Mouse (Mus musculus) kidney, embryonic 16.5 days (tissue): Measurements from ENCODE around the gene Col26a1. TPM values are rescaled to one million over a fixed set of nuclear protein-coding genes. Genes with fewer than 3 reads are reported as not detected.

Source experiments
- ATAC-seq: fragments of 200-750 bp; cut with Nextera tagmentation; 2 replicates; pipeline ENCODE4 v1.8.0; 2017; ENCODE audit warnings: moderate TSS enrichment; ENCODE audit not compliant: low FRiP score, low TSS enrichment
- H3K27ac ChIP-seq: fragments of 300-500 bp; sonication (generic); 2 replicates; pipeline ENCODE4 v1.5.1; 2014; ENCODE audit warnings: low read length
- H3K27me3 ChIP-seq: fragments of 300-500 bp; sonication (generic); 2 replicates; pipeline ENCODE4 v1.6.1; 2014; ENCODE audit warnings: low read length, control low read depth, mixed read lengths; ENCODE audit not compliant: insufficient read depth
- H3K36me3 ChIP-seq: fragments of 300-500 bp; sonication (generic); 2 replicates; pipeline ENCODE4 v1.6.1; 2014; ENCODE audit warnings: low read length, control low read depth, mixed read lengths; ENCODE audit not compliant: insufficient read depth
- H3K4me1 ChIP-seq: fragments of 300-500 bp; sonication (generic); 2 replicates; pipeline ENCODE4 v1.6.1; 2014; ENCODE audit warnings: low read length, control low read depth, mixed read lengths; ENCODE audit not compliant: insufficient read depth
- H3K4me2 ChIP-seq: fragments of 300-500 bp; sonication (generic); replicated peaks from 2 replicates; pipeline ENCODE4 v1.6.1; 2014; ENCODE audit warnings: low read depth, low read length
- H3K4me3 ChIP-seq: fragments of 300-500 bp; sonication (generic); 2 replicates; pipeline ENCODE4 v1.5.1; 2014; ENCODE audit warnings: mild to moderate bottlenecking, low read length
- H3K9ac ChIP-seq: fragments of 300-500 bp; sonication (generic); replicated peaks from 2 replicates; pipeline ENCODE4 v1.6.1; 2014; ENCODE audit warnings: low read length
- H3K9me3 ChIP-seq: fragments of 300-500 bp; sonication (generic); 2 replicates; pipeline ENCODE4 v1.6.1; 2016; ENCODE audit warnings: low read length, control low read depth
- WGBS: fragments of 180-500 bp; shearing (Covaris S2); extraction: QIAGEN DNeasy Blood & Tissue Kit; methylation state at CpG from one replicate; pipeline ENCODE4 v1.1.7; 2014; 5-methylcytosine and 5-hydroxymethylcytosine counted together
- polyA plus RNA-seq: library from polyadenylated mRNA; unstranded; fragments of >200 nt; fragmentation: Nextera tagmentation; extraction: Ambion mirVana; gene quantifications from 2 replicates; pipeline ENCODE4 v1.2.1, GENCODE M21; 2015

The Col26a1 gene
- polyA plus RNA-seq, 1 experiment from 2014 or later = 48.1 TPM

DNA sequence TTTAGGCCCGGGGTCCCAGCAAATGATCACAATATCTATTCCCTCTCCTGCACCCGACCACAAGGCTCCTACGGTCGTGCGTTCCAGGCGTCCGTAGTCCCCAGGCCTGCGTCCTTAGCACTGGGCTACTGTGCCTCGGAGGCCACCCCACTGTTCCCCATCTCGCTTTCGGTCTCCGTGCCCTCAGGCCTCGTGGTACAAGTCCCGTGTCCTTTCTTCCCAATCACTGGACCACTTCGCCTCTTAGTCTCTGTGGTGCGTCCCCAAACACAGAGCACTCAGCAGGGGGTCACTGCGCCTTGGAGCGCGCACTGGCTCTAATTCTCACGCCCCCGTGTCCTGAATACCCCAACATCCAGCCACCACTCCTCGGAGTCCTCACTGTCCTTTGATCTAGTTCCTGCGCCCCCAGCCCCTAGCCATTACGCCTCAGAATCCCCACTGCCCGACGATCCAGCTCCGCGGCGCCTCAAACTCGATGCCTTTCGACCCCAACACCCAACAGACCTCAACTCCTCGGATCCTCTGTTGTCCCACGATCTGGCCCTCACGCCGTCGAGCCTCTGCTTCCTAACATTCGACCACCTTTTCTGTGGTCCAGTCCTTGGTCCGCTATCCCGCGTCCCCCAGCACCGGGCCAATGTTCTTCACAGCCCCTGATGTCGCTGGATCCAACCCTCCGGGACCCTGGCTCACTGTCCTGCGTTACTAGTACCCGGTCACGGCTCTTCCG is 788 bp downstream of the Col26a1 start:
- Histone ChIP-seq H3K36me3 (no peaks in the 10 kb centered on the region), H3K4me3 (peak overlapping the region; percentile 71), H3K4me2 (peak overlapping the region; percentile 83), H3K27ac (peak overlapping the region; percentile 65; the same call in 1 of the 2 replicates), H3K9me3 (no peaks in the 10 kb centered on the region), H3K4me1 (peaks cover 15% of the 10 kb centered on the region), H3K27me3 (peaks cover 6% of the 10 kb centered on the region; the same call in 1 of the 2 replicates), H3K9ac (peak overlapping the region; percentile 84)
- WGBS = 1% methylated on average over 47 of the region's 47 CpGs
- peak; percentile 49; the same call in 1 of the 2 replicates for ATAC-seq

DNA sequence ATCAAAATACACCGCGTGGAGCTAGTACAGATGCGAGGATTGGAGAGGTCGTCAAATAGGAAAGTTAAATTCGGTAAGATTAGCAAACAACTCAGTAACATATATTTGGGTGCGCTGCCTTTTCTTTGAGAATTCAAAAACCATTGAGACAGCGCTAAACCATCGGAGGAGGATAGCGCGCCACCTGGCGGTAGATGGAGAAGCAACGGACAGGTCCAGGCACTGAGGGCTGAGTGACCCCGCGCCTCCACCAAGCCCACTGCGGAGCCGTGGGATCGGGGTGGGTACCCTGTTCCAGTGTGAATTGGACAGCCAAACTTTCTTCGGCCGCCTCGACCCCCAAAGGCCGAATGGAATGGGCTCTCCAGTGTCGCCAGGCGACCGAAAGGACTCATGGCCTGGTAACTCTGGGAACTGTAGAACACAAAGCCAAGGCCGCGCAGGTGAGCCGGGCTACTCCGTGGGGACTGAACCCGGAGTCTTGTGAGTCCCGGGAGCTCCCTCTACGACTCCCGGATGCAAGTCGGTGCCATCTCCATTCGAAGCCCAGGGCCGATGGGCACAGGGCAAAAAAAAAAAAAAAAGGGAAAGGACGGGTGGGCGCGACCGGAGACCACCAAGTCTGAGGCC is 1.5 kb downstream of the Col26a1 start:
- ATAC-seq = peak; percentile 81
- peaks cover 8% of the 10 kb centered on the region; the same call in 1 of the 2 replicates for H3K4me1 ChIP-seq
- H3K4me2 ChIP-seq = peak overlapping the region; percentile 83
- peaks cover 6% of the 10 kb centered on the region; the same call in 1 of the 2 replicates for H3K27me3 ChIP-seq
- peak overlapping the region; percentile 84 for H3K9ac ChIP-seq
- H3K27ac ChIP-seq = no peak overlapping the region; the same call in 1 of the 2 replicates
- 2% methylated on average over 39 of the region's 39 CpGs for WGBS
- H3K4me3 ChIP-seq = peak overlapping the region; percentile 71
- no peaks in the 10 kb centered on the region for H3K9me3 ChIP-seq
- H3K36me3 ChIP-seq = peaks cover 1% of the 10 kb centered on the region; the same call in 1 of the 2 replicates

GRCm38 (mm10) chr5:136880101-136880500 is 2.9 kb downstream of the Col26a1 start:
- Histone ChIP-seq H3K4me2 (no peak overlapping the region), H3K9me3 (no peaks in the 10 kb centered on the region), H3K36me3 (peaks cover 2% of the 10 kb centered on the region; the same call in 1 of the 2 replicates), H3K27ac (no peak overlapping the region), H3K9ac (no peak overlapping the region), H3K27me3 (peaks cover 6% of the 10 kb centered on the region; the same call in 1 of the 2 replicates), H3K4me1 (0 out of 2 replicates have a peak, but pooled peaks cover 8% of the 10 kb centered on the region), H3K4me3 (no peak overlapping the region)
- WGBS = 51% methylated on average over 8 of the region's 8 CpGs
- no peak for ATAC-seq

GRCm38 (mm10) chr5:136874271-136874670 is 8.7 kb downstream of the Col26a1 start:
- Histone ChIP-seq H3K27me3 (no peaks in the 10 kb centered on the region), H3K9ac (no peak overlapping the region), H3K9me3 (no peaks in the 10 kb centered on the region), H3K4me1 (peaks cover 10% of the 10 kb centered on the region), H3K36me3 (peaks cover 2% of the 10 kb centered on the region; the same call in 1 of the 2 replicates), H3K27ac (no peak overlapping the region), H3K4me3 (no peak overlapping the region), H3K4me2 (no peak overlapping the region)
- ATAC-seq = no peak
- WGBS = 54% methylated on average over 10 of the region's 10 CpGs

DNA sequence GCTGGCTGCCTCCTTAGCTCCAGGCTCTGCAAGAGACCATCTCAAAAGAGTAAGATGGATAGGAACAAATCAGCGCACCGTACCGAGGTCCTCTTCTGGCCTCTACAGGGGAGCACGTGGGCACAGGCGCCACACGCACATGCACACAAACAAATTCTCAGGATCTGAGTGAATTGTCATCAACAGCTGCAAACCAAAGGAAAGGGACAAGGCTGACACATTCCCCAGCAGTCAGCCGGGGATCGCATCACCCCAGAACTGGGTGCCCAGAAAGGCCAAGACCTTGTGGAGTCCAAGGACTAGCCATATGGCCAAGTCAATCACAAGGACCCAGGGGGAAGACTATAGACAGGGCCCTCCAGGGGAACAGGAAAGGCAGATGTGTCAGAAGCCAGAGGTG is 10.6 kb downstream of the Col26a1 start:
- no peak for ATAC-seq
- no peak overlapping the region for H3K4me3 ChIP-seq
- no peaks in the 10 kb centered on the region for H3K27me3 ChIP-seq
- H3K27ac ChIP-seq = no peak overlapping the region
- H3K9ac ChIP-seq = no peak overlapping the region
- H3K4me1 ChIP-seq = peaks cover 16% of the 10 kb centered on the region
- 60% methylated on average over 8 of the region's 8 CpGs for WGBS
- H3K4me2 ChIP-seq = no peak overlapping the region
- H3K9me3 ChIP-seq = no peaks in the 10 kb centered on the region
- peaks cover 2% of the 10 kb centered on the region; the same call in 1 of the 2 replicates for H3K36me3 ChIP-seq

GRCm38 (mm10) chr5:136869451-136870114 is 13.4 kb downstream of the Col26a1 start:
- Histone ChIP-seq H3K4me1 (peaks cover 20% of the 10 kb centered on the region), H3K9ac (no peak overlapping the region), H3K36me3 (no peaks in the 10 kb centered on the region), H3K27ac (peak overlapping the region; percentile 54), H3K9me3 (no peaks in the 10 kb centered on the region), H3K4me3 (no peak overlapping the region), H3K27me3 (no peaks in the 10 kb centered on the region), H3K4me2 (peak overlapping the region; percentile 25; the same call in 1 of the 2 replicates)
- WGBS = 39% methylated on average over 10 of the region's 10 CpGs
- ATAC-seq = peak; percentile 83

GRCm38 (mm10) chr5:136867706-136868105 is 15.3 kb downstream of the Col26a1 start:
- H3K27ac ChIP-seq = no peak overlapping the region
- WGBS = 78% methylated on average over 5 of the region's 5 CpGs

GRCm38 (mm10) chr5:136863961-136864674 is 18.9 kb downstream of the Col26a1 start:
- H3K4me2 ChIP-seq = peak overlapping the region; percentile 31
- no peaks in the 10 kb centered on the region for H3K27me3 ChIP-seq
- H3K4me3 ChIP-seq = no peak overlapping the region
- peak overlapping the region; percentile 98 for H3K27ac ChIP-seq
- H3K36me3 ChIP-seq = no peaks in the 10 kb centered on the region
- peak; percentile 89 for ATAC-seq
- peaks cover 48% of the 10 kb centered on the region for H3K4me1 ChIP-seq
- 5% methylated on average over 14 of the region's 14 CpGs for WGBS
- H3K9me3 ChIP-seq = no peaks in the 10 kb centered on the region
- H3K9ac ChIP-seq = peak overlapping the region; percentile 51

More at GRCm38 (mm10) chr5:136867706-136868105, 15.3 kb downstream of the Col26a1 start:
- ATAC-seq = no peak
- no peak overlapping the region for H3K4me3 ChIP-seq
- H3K9me3 ChIP-seq = no peaks in the 10 kb centered on the region
- H3K36me3 ChIP-seq = no peaks in the 10 kb centered on the region
- no peak overlapping the region for H3K9ac ChIP-seq
- no peak overlapping the region for H3K4me2 ChIP-seq
- no peaks in the 10 kb centered on the region for H3K27me3 ChIP-seq
- peaks cover 38% of the 10 kb centered on the region for H3K4me1 ChIP-seq

- H3K9ac ChIP-seq = peak overlapping the region; percentile 51; the same call in 1 of the 2 replicates
- WGBS = 29% methylated on average over 9 of the region's 9 CpGs
Measured at GRCm38 (mm10) chr5:136863276-136863675, 19.7 kb downstream of the Col26a1 start.

More at GRCm38 (mm10) chr5:136863276-136863675, 19.7 kb downstream of the Col26a1 start:
- Histone ChIP-seq H3K27me3 (no peaks in the 10 kb centered on the region), H3K4me2 (peak overlapping the region; percentile 31), H3K4me1 (peaks cover 44% of the 10 kb centered on the region), H3K27ac (peak overlapping the region; percentile 98), H3K9me3 (no peaks in the 10 kb centered on the region), H3K4me3 (no peak overlapping the region), H3K36me3 (no peaks in the 10 kb centered on the region)
- ATAC-seq = no peak
